Mouse (Mus musculus) left cerebral cortex, postnatal 14 days (tissue): Measurements from ENCODE around the gene Spata2. TPM values are rescaled to one million over a fixed set of nuclear protein-coding genes. Genes with fewer than 3 reads are reported as not detected.

Source experiments
- DNase-seq, 2 experiments: peaks; one replicate each; pipeline ENCODE4 v3.0.0; 2021 to 2022; ENCODE audit warnings: low spot score in 2 of 2, mixed read lengths in 1 of 2
- intact Hi-C: fragments of 180-260 bp; cut with DNase I; formaldehyde crosslinking; loops from one replicate; pipeline ENCODE4 v1.15.1; 2025
- total RNA-seq, 2 experiments: library from RNA; stranded (reverse); gene quantifications; 2 replicates each; pipeline ENCODE4 v1.2.3; 2021

Spata2 gene
- total RNA-seq, 2 experiments from 2014 or later = 74.5 to 77.2 TPM

- intact Hi-C loops = no loop called here
- no peak for DNase-seq
Observed at GRCm38 (mm10) chr2:167485501-167486377, 6.9 kb downstream of the Spata2 start.

GRCm38 (mm10) chr2:167484932-167485331 is 7.8 kb downstream of the Spata2 start:
- DNase-seq = no peak
- intact Hi-C loops = no loop called here

- intact Hi-C loops = no loop called here
- no peak for DNase-seq
Observed at GRCm38 (mm10) chr2:167483827-167484410, 8.8 kb downstream of the Spata2 start.

GRCm38 (mm10) chr2:167483081-167483826 is 9.4 kb downstream of the Spata2 start:
- no peak for DNase-seq
- intact Hi-C loops = no loop called here

GRCm38 (mm10) chr2:167482681-167483080 is 10.0 kb downstream of the Spata2 start:
- no peak for DNase-seq
- intact Hi-C loops = no loop called here

- DNase-seq = no peak
- intact Hi-C loops = no loop called here
Observed at GRCm38 (mm10) chr2:167479501-167479900, 13.2 kb downstream of the Spata2 start.

- no peak for DNase-seq
- intact Hi-C loops = no loop called here
Observed at GRCm38 (mm10) chr2:167478128-167478527, 14.6 kb downstream of the Spata2 start.

- intact Hi-C loops = no loop called here
- DNase-seq = no peak
Observed at GRCm38 (mm10) chr2:167476762-167477161, 15.9 kb downstream of the Spata2 start.

- intact Hi-C loops = no loop called here
- peak; percentile 74 to 90 for DNase-seq
Observed at GRCm38 (mm10) chr2:167476200-167476688, 16.4 kb downstream of the Spata2 start.

GRCm38 (mm10) chr2:167475596-167475995 is 17.1 kb downstream of the Spata2 start:
- intact Hi-C loops = no loop called here
- DNase-seq = no peak

GRCm38 (mm10) chr2:167474218-167474617 is 18.5 kb downstream of the Spata2 start:
- intact Hi-C loops = no loop called here

GRCm38 (mm10) chr2:167471585-167471984 is 21.1 kb downstream of the Spata2 start:
- no peak for DNase-seq
- intact Hi-C loops = no loop called here

More at GRCm38 (mm10) chr2:167474218-167474617, 18.5 kb downstream of the Spata2 start:
- DNase-seq = no peak

GRCm38 (mm10) chr2:167470611-167471010 is 22.1 kb downstream of the Spata2 start:
- intact Hi-C loops = no loop called here
- DNase-seq = no peak

GRCm38 (mm10) chr2:167468444-167468843 is 24.2 kb downstream of the Spata2 start:
- intact Hi-C loops = no loop called here

GRCm38 (mm10) chr2:167467214-167467613 is 25.5 kb downstream of the Spata2 start:
- intact Hi-C loops = no loop called here
- DNase-seq = no peak

More at GRCm38 (mm10) chr2:167468444-167468843, 24.2 kb downstream of the Spata2 start:
- DNase-seq = no peak

- DNase-seq = no peak
- intact Hi-C loops = no loop called here
Observed at GRCm38 (mm10) chr2:167465951-167466350, 26.7 kb downstream of the Spata2 start.

GRCm38 (mm10) chr2:167463802-167464201 is 28.9 kb downstream of the Spata2 start:
- no peak for DNase-seq
- intact Hi-C loops = no loop called here

GRCm38 (mm10) chr2:167462954-167463353 is 29.7 kb downstream of the Spata2 start:
- no peak for DNase-seq
- intact Hi-C loops = no loop called here

- intact Hi-C loops = no loop called here
- DNase-seq = no peak
Observed at GRCm38 (mm10) chr2:167459071-167459865, 33.4 kb downstream of the Spata2 start.
